Mouse (Mus musculus) neutrophil, adult 83 days (primary cell): Measurements from ENCODE around the gene Cnmd. TPM values are rescaled to one million over a fixed set of nuclear protein-coding genes. Genes with fewer than 3 reads are reported as not detected.

ENCODE experiments used
- total RNA-seq, 2 experiments: library from RNA; stranded (reverse); gene quantifications; one replicate each; pipeline ENCODE4 v1.2.4; 2023

Cnmd gene
- under 1 TPM in 1 of 2 experiments, not detected in 1; 0.68 TPM for total RNA-seq

GRCm38 (mm10) chr14:79662001-79662400 lies at the start of gene Cnmd:
Gene Cnmd (minus strand): TSS chr14:79662170.

Other genes with a start within 250 kb of the Cnmd start
- gene Kbtbd7, start 235.7 kb downstream of the Cnmd start, total RNA-seq: 10 to 100 TPM; 29.8 to 31.9 TPM
- gene Kbtbd6, start 210.3 kb downstream of the Cnmd start, total RNA-seq: 1 to 10 TPM; 4.2 to 4.7 TPM
- 10 to 100 TPM; 50.7 to 54.5 TPM for gene Elf1, start 181.0 kb downstream of the Cnmd start, total RNA-seq
- gene Wbp4, start 180.7 kb downstream of the Cnmd start, total RNA-seq: 10 to 100 TPM; 20.4 to 24.1 TPM
- 10 to 100 TPM; 58.4 to 58.6 TPM for gene Sugt1, start 74.5 kb downstream of the Cnmd start, total RNA-seq
- gene Pcdh8, start 109.1 kb upstream of the Cnmd start, total RNA-seq: not detected